Mouse (Mus musculus) kidney, postnatal 4 days (tissue): ENCODE data around the gene Cdan1.

Experiments
- DNase-seq, 2 experiments: peaks; one replicate each; pipeline ENCODE4 v3.0.0; 2021; ENCODE audit warnings: mixed read lengths in 2 of 2

Cdan1 gene

GRCm38 (mm10) chr2:120849449-120850423, at the start of gene Cdan1:
Gene Cdan1 (minus strand): TSS chr2:120850128.
- peak; percentile 66 to 76 for DNase-seq

GRCm38 (mm10) chr2:120896361-120896760, 46.4 kb upstream of the Cdan1 start:
- DNase-seq = no peak

GRCm38 (mm10) chr2:120887601-120888000, 37.7 kb upstream of the Cdan1 start:
- no peak for DNase-seq

- DNase-seq = no peak
Observed at GRCm38 (mm10) chr2:120873192-120873591, 23.3 kb upstream of the Cdan1 start.

- DNase-seq = peak in 1 of 2 experiments; percentile 36
Observed at GRCm38 (mm10) chr2:120871447-120872336, 21.8 kb upstream of the Cdan1 start.

GRCm38 (mm10) chr2:120867336-120867735, 17.4 kb upstream of the Cdan1 start:
- no peak for DNase-seq

- DNase-seq = peak; percentile 65 to 66
Observed at GRCm38 (mm10) chr2:120866561-120866960, 16.6 kb upstream of the Cdan1 start.

- no peak for DNase-seq
Observed at GRCm38 (mm10) chr2:120863389-120863788, 13.5 kb upstream of the Cdan1 start.

- DNase-seq = no peak
Observed at GRCm38 (mm10) chr2:120860699-120861098, 10.8 kb upstream of the Cdan1 start.

GRCm38 (mm10) chr2:120858131-120858530, 8.2 kb upstream of the Cdan1 start:
- DNase-seq = no peak

GRCm38 (mm10) chr2:120853151-120853550, 3.2 kb upstream of the Cdan1 start:
- DNase-seq = peak in 1 of 2 experiments; percentile 8

GRCm38 (mm10) chr2:120852626-120853025, 2.7 kb upstream of the Cdan1 start:
- no peak for DNase-seq

GRCm38 (mm10) chr2:120850424-120851082, 625 bp upstream of the Cdan1 start, which contains the start of gene Ttbk2:
Gene Ttbk2 (minus strand): TSS chr2:120850604.
- peak; percentile 98 for DNase-seq

GRCm38 (mm10) chr2:120845280-120845679, 4.6 kb downstream of the Cdan1 start:
- DNase-seq = no peak

GRCm38 (mm10) chr2:120843990-120844389, 5.9 kb downstream of the Cdan1 start:
- DNase-seq = no peak

GRCm38 (mm10) chr2:120841211-120841610, 8.7 kb downstream of the Cdan1 start:
- no peak for DNase-seq

- no peak for DNase-seq
Observed at GRCm38 (mm10) chr2:120835167-120835566, 14.8 kb downstream of the Cdan1 start.

GRCm38 (mm10) chr2:120826936-120827638, 22.8 kb downstream of the Cdan1 start:
- DNase-seq = no peak

GRCm38 (mm10) chr2:120770265-120770935, 79.5 kb downstream of the Cdan1 start:
- DNase-seq = no peak

- DNase-seq = no peak
Observed at GRCm38 (mm10) chr2:120761922-120762321, 88.0 kb downstream of the Cdan1 start.

GRCm38 (mm10) chr2:120748041-120748440, 101.9 kb downstream of the Cdan1 start:
- DNase-seq = no peak
